Mouse (Mus musculus) ES-E14 (cell line): ENCODE data around the gene Cblc.

Source experiments
- CHD2 ChIP-seq: IDR thresholded peaks from 2 replicates; pipeline ENCODE4 v1.6.1; 2014; ENCODE audit warnings: mild to moderate bottlenecking, low read depth, low read length, inconsistent platforms
- HCFC1 ChIP-seq: IDR thresholded peaks from 2 replicates; pipeline ENCODE4 v1.6.1; 2012; ENCODE audit warnings: low read length, inconsistent platforms, borderline replicate concordance; ENCODE audit not compliant: insufficient read depth
- MAFK ChIP-seq: IDR thresholded peaks from 2 replicates; pipeline ENCODE4 v1.6.1; 2014; ENCODE audit warnings: mild to moderate bottlenecking, low read depth, low read length, inconsistent platforms; ENCODE audit not compliant: insufficient read depth
- ZC3H11A ChIP-seq: IDR thresholded peaks from 2 replicates; pipeline ENCODE4 v1.6.1; 2012; ENCODE audit warnings: low read depth, mild to moderate bottlenecking, inconsistent platforms, low read length, borderline replicate concordance
- ZNF384 ChIP-seq: IDR thresholded peaks from 2 replicates; pipeline ENCODE4 v1.6.1; 2012; ENCODE audit warnings: low read depth, low read length, inconsistent platforms

GRCm38 (mm10) chr7:19740269-19740668 lies 56.3 kb downstream of the Cblc start:
- TF ChIP-seq ZC3H11A (no peak), ZNF384 (no peak), CHD2 (no peak), MAFK (no peak), HCFC1 (no peak)
